Mouse (Mus musculus) brain, embryonic 14.5 days (tissue): ENCODE data around the gene Ascl5.

ENCODE experiments used
- CTCF ChIP-seq: fragments of 200-500 bp; IDR thresholded peaks from 2 replicates; pipeline ENCODE4 v1.5.1; 2012; ENCODE audit warnings: inconsistent platforms, mild to moderate bottlenecking, moderate library complexity, borderline replicate concordance; ENCODE audit not compliant: insufficient read depth, insufficient read length; ENCODE audit errors: extremely low read depth
- POLR2A ChIP-seq: fragments of 200-500 bp; IDR thresholded peaks from 2 replicates; pipeline ENCODE4 v1.6.1; 2012; ENCODE audit warnings: mild to moderate bottlenecking, inconsistent platforms, borderline replicate concordance; ENCODE audit not compliant: poor library complexity, insufficient read depth, insufficient read length, severe bottlenecking; ENCODE audit errors: extremely low read depth

DNA sequence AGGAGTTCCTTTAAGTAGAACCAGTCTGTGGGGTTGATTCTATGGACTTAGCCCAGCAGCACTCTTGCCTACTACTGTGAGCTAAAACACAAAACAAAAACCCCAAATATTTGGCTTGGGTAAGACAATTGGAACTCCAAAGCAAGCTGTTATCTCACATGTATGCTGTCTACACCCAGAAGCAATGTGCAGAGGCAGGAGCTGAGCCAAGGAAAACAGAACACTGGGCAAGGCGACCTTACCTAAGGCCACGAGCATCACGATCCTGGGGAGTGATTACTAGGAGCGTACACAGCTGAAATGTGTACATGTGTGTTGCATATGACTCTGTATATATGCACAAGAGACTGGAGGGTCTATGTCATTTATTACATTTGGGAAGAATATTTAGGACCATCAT lies 37.1 kb upstream of the Ascl5 start:
- TF ChIP-seq CTCF (no peak), POLR2A (no peak)
